Mouse (Mus musculus) right cerebral cortex, postnatal 10 days (tissue): ENCODE data around the gene Gtf2ird2.

Experiments
- DNase-seq, 2 experiments: peaks; one replicate each; pipeline ENCODE4 v3.0.0; 2021; ENCODE audit warnings: low spot score in 2 of 2

The Gtf2ird2 gene

DNA sequence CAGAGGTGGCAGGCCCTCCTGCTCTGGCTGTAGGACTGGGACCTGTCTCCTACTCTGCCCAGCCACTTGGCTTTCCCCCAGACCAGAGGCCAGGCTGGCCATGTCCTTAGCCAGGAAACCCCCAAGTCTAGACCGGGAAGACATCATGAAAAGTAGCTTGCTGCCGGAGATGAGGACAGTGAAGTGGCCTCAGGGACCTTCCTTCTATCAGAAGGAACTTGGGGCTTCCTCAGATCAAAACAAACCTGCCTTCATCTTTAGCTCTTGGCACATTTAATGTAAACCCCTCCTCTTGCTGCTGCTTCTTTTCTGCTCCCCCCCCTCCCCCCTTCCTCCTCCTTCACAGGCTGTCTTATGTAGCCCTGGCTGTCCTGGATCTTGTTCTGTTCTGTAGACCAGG, 50.4 kb downstream of the Gtf2ird2 start:
- DNase-seq: no peak

DNA sequence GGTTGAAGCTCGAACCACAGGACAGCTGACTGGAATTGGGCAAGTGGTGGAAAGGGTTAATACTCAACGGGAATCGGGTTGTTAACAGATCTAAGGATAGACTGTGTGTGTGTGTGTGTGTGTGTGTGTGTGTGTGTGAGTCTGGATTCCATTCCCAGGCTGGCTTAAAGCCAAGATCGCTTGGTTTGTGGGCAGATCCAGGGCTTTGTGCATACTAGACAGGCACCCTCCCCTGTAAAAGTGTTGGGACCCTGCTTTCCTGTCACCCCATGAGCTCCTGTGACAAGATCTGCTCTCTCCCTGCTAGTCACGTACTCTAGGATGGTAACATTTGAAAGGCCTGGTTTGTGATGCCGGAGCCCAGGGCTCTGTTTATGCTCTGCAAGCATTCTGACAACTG, 51.3 kb downstream of the Gtf2ird2 start:
- peak; percentile 81 to 85 for DNase-seq

DNA sequence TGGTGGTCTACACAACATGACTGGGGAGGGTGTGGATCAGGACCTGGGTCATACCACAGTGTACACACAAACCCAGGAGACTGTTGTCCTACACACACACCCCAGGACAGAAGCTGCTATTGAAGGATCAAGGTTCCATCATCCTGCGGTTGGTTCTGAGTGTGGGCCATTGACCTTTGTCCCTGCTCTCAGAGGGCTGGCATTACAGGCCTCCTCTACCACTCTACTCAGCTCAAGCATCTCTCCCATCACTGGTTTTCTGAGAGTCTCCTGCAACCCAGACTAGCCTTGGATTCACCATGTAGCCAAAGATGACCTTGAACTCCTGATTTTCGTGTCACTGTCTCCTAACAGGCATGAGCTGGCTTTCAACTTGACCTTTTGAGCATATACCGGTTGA, 52.4 kb downstream of the Gtf2ird2 start:
- no peak for DNase-seq

DNA sequence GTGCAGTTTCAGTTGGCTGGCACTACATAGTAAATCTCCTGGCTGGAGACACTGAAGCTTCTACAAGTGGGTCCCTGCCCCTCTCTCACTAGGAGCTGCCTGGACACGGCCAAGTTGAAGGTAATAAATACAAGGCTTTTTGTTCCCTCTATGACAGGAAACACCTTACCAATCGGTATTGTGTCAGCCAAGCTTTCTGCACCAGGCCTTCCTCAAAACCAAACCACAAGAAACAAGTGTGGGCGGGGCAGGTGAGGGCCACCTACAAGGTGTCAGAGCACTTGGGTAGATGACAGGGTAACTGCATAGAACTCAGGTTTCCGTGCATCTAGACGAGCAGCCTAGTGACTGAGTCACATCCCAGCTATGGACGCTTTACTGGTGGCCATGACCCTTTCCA, 53.0 kb downstream of the Gtf2ird2 start:
- no peak for DNase-seq

DNA sequence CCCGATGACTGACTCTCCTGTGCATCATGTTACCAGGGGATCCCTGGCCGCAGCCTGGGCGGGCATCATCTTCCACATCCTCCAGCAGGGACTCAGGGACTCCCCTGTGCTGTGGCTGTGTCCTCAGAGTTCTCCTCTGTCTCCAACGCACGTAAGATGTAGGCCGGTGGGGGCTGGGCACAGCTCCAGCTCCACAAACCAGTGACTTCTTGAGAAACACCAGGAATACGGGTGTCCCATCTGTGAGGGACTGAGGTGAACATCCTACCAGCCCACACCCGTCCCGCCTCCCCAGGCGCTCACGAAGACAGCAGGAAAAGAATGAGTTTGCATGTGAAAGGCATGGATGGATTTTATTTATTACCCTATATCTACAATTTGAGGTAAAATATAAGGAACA, 53.7 kb downstream of the Gtf2ird2 start:
- DNase-seq: no peak

GRCm38 (mm10) chr5:134237936-134238760, 54.3 kb downstream of the Gtf2ird2 start:
- DNase-seq: peak; percentile 49 to 54

GRCm38 (mm10) chr5:134241831-134242230, 58.0 kb downstream of the Gtf2ird2 start:
- DNase-seq: no peak

DNA sequence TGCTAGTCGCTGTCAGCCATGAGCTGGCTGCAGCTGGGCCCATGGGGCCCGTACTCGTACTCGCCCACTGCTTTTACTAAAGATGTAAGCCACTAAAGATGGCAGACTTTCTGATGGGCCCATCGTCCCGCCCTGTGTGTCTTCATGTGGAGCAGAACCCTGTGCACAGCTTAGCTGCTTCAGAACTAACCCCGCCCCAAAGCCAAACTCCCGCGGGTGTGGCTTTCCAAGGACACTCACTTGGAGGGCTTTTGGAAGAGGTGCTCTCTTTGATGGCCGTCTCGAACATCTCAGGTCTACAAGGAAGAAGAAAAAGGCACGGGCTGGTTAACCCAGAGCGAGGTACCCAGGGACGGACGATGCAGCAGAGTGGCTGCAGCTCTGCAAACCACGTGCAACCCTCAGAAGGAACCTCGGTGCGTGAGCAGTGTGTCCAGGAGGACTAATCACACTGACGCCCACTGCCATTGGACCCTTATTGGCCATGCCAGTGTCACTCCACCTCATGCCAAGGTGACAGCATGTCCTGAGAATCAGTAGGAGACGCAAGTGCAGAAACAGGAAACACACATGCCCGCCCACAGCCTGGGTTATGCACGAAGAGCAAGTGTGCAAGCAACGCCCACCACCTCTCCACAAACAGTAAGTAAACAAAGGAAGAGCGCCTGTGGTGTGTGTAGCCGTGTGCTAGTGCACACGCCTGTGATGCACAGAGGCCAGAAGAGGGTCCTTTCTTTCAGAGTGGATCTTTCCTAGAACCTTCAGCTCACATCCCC, 60.0 kb downstream of the Gtf2ird2 start:
- no peak for DNase-seq

GRCm38 (mm10) chr5:134244890-134245289, 61.1 kb downstream of the Gtf2ird2 start:
- no peak for DNase-seq

DNA sequence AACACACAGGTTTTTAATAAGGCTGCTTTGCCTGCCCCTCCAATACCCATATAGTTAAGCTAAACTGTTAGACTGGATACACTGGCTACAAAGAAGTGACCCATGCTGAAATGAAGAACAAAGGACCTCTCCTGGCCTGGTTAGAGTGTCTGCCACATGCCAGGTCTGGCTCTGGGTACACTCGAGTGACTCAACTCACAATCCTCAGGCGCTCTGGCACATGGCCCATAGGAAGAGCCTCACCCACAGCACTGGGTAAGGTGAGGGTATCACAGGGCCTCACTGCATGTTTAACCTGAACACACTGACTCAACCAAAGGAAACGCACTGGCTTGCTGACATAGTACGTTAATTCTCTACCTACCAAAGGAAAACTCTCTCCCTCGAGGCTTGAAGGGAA, 62.3 kb downstream of the Gtf2ird2 start:
- DNase-seq: no peak

DNA sequence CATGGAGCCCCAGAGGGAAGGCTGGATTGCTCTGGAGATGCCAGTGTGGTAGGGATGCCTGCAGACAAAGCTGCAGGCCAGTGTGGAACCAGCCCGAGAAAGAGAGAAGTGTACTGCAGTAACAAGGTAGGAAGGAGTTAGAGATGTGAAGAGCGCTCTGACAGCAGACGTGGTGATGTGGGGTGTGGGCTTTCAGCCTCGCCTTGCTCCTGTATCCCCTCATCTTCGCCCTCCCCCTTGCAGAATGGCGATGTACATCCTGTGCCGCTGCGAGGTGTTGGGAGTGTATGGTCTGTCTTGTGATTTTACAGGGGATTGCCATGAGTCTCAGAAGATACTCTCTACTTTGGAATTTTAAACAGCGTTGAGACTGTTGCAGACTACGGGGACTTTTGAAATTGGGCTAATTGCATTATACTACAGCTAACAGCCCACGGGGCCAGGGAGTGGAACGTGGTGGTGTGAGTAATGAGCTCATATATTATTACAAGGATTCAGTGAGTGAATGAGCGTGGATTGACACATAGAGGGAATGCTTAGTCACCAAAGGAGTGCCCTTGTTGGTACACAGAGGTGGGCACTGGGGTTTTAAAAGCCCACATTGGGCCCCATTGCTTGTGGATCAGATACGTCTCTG, 64.9 kb downstream of the Gtf2ird2 start:
- DNase-seq: no peak

- no peak for DNase-seq
These were observed 65.4 kb downstream of the Gtf2ird2 start for GRCm38 (mm10) chr5:134249245-134249649.

GRCm38 (mm10) chr5:134250601-134251000, 66.8 kb downstream of the Gtf2ird2 start:
- DNase-seq: no peak

GRCm38 (mm10) chr5:134251083-134251482, 67.3 kb downstream of the Gtf2ird2 start:
- DNase-seq: no peak

- DNase-seq: no peak
These were observed 70.0 kb downstream of the Gtf2ird2 start for GRCm38 (mm10) chr5:134253806-134254205.

DNA sequence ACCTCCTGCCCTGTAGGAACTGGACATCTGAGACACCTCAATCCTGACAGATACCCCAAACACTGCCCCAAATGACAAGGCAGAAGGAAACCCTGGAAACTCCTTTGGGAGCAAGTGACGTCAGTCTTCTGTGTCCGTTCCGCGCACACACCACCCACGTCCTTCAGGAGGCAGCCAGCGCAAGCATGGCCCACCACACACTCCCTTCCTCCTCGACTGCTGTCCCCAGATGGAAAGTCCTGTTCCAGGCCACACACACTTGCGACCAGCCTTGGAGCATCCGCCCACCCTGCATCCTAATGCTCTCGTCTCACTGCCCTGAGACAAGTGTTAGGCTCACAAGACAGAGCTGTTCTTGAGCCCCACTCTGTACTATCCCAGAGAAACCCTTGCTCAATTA, 71.5 kb downstream of the Gtf2ird2 start:
- no peak for DNase-seq

GRCm38 (mm10) chr5:134257349-134258031, 73.7 kb downstream of the Gtf2ird2 start:
- DNase-seq: no peak

GRCm38 (mm10) chr5:134258395-134258794, 74.6 kb downstream of the Gtf2ird2 start:
- no peak for DNase-seq

- no peak for DNase-seq
These were observed 75.1 kb downstream of the Gtf2ird2 start for GRCm38 (mm10) chr5:134258934-134259333.

DNA sequence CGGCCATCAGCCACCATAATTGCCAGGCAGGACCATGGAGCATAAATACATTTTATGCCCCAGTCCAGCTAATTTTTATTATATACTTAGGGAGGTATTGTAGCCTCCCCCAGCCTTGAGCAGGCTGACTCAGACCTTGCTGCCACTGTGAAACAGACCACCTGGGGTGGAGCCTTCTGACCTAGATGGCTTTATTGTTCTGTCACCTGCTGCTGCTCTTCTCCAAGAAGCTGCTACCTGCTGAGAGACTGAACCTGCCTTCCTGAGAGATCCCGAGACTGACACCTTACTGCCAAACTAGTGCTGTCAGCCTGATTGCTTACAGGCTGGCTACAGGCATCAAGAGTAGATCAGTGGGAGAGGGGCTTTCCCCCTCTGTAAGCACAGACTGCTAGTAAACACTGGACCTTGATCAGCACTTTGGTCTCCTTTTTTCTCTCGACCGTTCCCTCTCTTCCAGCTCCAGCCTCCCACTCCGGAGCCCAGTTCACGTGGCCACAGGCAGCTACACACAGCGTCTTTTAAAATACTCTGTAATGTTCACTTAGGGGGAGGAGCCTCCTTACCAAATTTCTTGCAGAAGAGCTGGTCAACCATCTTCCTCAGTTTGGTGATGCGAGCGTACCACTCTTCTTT, 76.3 kb downstream of the Gtf2ird2 start:
- no peak for DNase-seq

DNA sequence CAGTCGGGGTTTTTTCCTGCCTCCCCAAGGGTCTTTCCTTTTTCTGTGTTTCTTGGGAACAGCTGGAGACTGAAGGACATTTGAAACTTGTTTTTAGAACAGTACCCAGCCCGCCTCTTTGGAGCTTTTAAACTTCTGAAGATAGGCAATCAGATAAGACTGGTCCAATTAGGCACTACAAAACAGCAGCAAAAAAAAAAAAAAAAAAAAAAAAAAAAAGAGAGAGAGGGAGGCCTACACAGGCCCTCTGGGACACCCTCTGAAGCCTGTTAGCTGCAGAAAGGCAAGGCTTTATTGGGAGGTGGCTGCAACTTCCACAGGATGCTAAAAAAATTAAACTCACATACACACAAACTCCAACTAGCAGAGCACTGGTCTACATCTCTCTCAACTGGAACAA, 82.1 kb downstream of the Gtf2ird2 start:
- DNase-seq: no peak

DNA sequence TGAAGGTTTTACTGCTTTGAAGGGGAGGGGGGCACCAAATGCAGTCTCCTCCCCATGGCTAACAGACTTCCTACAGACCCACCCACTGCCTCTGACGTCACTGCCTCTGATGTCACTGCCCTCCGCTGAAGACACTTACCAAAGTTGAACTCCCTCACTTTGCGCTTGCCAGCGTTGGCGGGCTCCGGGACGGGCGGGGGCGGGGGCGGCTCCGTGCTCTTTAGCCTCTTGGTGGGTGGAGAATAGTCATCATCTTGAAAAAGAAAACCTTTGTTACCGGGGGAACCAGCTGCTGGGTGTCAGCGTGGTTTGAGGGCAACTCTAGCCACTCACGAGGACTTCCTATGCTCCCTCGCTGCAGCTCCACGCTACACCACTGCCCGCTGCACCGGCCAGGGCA, 82.6 kb downstream of the Gtf2ird2 start:
- no peak for DNase-seq
